Comparison of ENCODE assay signal across 19 mouse cellular contexts in genomic region chr4:64570666-64571065, GRCm38 (mm10).
A peak's percentile ranks its signal among the peaks of the same experiment; 100 is the strongest.
DNase-seq lines count a peak whose midpoint lies in the region; ATAC-seq lines count a peak whose summit lies in the region.
"Had no signal": no experiment of that assay in that cellular context is flagged by ENCODE, and none has a peak within 500 bp of the region (broad histone marks: within the 10 kb centered on the region; RNA-seq: fewer than 3 reads in every experiment).

No protein-coding gene starts in this region.

- H3K4me3 ChIP-seq in forebrain, embryonic 11.5 days (ENCODE audit: low read depth, low read length): no peak overlapping the region
- no peak overlapping the region for H3K4me3 ChIP-seq in forebrain, embryonic 15.5 days
- no peak overlapping the region for H3K4me3 ChIP-seq in embryonic facial prominence, embryonic 10.5 days
- H3K4me3 ChIP-seq: embryonic facial prominence, embryonic 12.5 days; forebrain, embryonic 13.5 days had no signal

- H3K4me1 ChIP-seq in forebrain, embryonic 11.5 days (replicated peaks; ENCODE audit: control insufficient read depth, insufficient read depth, low read length): no peaks in the 10 kb centered on the region; the same call in 1 of the 2 replicates
- H3K4me1 ChIP-seq in forebrain, embryonic 15.5 days: no peaks in the 10 kb centered on the region
- H3K4me1 ChIP-seq in embryonic facial prominence, embryonic 10.5 days: no peaks in the 10 kb centered on the region
- H3K4me1 ChIP-seq: embryonic facial prominence, embryonic 12.5 days; forebrain, embryonic 13.5 days had no signal

- 15% methylated on average over 1 of the region's 1 CpGs for WGBS in forebrain, embryonic 11.5 days
- 11% methylated on average over 1 of the region's 1 CpGs for WGBS in forebrain, embryonic 15.5 days
- WGBS in embryonic facial prominence, embryonic 10.5 days: 33% methylated on average over 1 of the region's 1 CpGs

- no peaks in the 10 kb centered on the region for H3K27me3 ChIP-seq in forebrain, embryonic 11.5 days (ENCODE audit: control insufficient read depth, insufficient read depth, low read length)
- no peaks in the 10 kb centered on the region for H3K27me3 ChIP-seq in forebrain, embryonic 15.5 days
- no peaks in the 10 kb centered on the region for H3K27me3 ChIP-seq in embryonic facial prominence, embryonic 10.5 days (replicated peaks; ENCODE audit: low read depth, poor library complexity, severe bottlenecking)
- H3K27me3 ChIP-seq: embryonic facial prominence, embryonic 12.5 days; forebrain, embryonic 13.5 days had no signal

- no peak overlapping the region for H3K27ac ChIP-seq in forebrain, embryonic 11.5 days (ENCODE audit: low read depth, low read length)
- no peak overlapping the region for H3K27ac ChIP-seq in forebrain, embryonic 15.5 days (replicated peaks)
- H3K27ac ChIP-seq in embryonic facial prominence, embryonic 10.5 days (replicated peaks): no peak overlapping the region
- H3K27ac ChIP-seq: embryonic facial prominence, embryonic 12.5 days; forebrain, embryonic 13.5 days had no signal

- H3K36me3 ChIP-seq in forebrain, embryonic 11.5 days (ENCODE audit: control insufficient read depth, insufficient read depth, low read length): no peaks in the 10 kb centered on the region
- no peaks in the 10 kb centered on the region for H3K36me3 ChIP-seq in forebrain, embryonic 15.5 days
- H3K36me3 ChIP-seq in embryonic facial prominence, embryonic 10.5 days (replicated peaks): no peaks in the 10 kb centered on the region
- H3K36me3 ChIP-seq: embryonic facial prominence, embryonic 12.5 days had no signal

- DNase-seq in embryo, embryonic 9.5 days (ENCODE audit: extremely low spot score): peak; percentile 16
- DNase-seq in embryo, embryonic 11 days: no peak
- DNase-seq in forebrain, embryonic 11.5 days (ENCODE audit: low spot score): peak; percentile 51
- peak; percentile 8 for DNase-seq in embryonic facial prominence, embryonic 10.5 days (ENCODE audit: low spot score)
- DNase-seq in retina, postnatal 1 day: peak; percentile 6
- DNase-seq in spleen, postnatal 36 days (ENCODE audit: low spot score in 2 of 2): no peak
- DNase-seq in cerebellum, postnatal 25 days: no peak
- DNase-seq: adrenal gland, adult 2 months; adrenal gland, postnatal 10 days; adrenal gland, postnatal 25 days; cerebellum, adult 11-12 months; cerebellum, adult 2 months; cerebellum, adult 9-10 months; cerebellum, postnatal 10 days; cerebellum, postnatal 36 days; forebrain, postnatal 0 days had no signal

- H3K9ac ChIP-seq in forebrain, embryonic 11.5 days (ENCODE audit: low read length): no peak overlapping the region
- no peak overlapping the region for H3K9ac ChIP-seq in forebrain, embryonic 15.5 days (replicated peaks)
- H3K9ac ChIP-seq: embryonic facial prominence, embryonic 12.5 days; forebrain, embryonic 13.5 days; forebrain, postnatal 0 days had no signal

- no peaks in the 10 kb centered on the region for H3K9me3 ChIP-seq in forebrain, embryonic 11.5 days (ENCODE audit: control insufficient read depth, low read length)
- no peaks in the 10 kb centered on the region for H3K9me3 ChIP-seq in forebrain, embryonic 15.5 days
- H3K9me3 ChIP-seq in embryonic facial prominence, embryonic 10.5 days: no peaks in the 10 kb centered on the region
- H3K9me3 ChIP-seq: embryonic facial prominence, embryonic 12.5 days; forebrain, embryonic 13.5 days had no signal

- H3K4me2 ChIP-seq in forebrain, embryonic 11.5 days (ENCODE audit: low read depth, low read length, severe bottlenecking): no peak overlapping the region
- no peak overlapping the region for H3K4me2 ChIP-seq in forebrain, embryonic 15.5 days (replicated peaks)
- H3K4me2 ChIP-seq: embryonic facial prominence, embryonic 12.5 days; forebrain, embryonic 13.5 days had no signal

- ATAC-seq in forebrain, embryonic 11.5 days (replicated peaks; ENCODE audit: low FRiP score): peak; percentile 69
- ATAC-seq in forebrain, embryonic 15.5 days (replicated peaks): no peak
- ATAC-seq: forebrain, embryonic 13.5 days; forebrain, postnatal 0 days had no signal

Comparison
In these comparisons a context has a peak if more than half of its experiments do, and no peak if none do; other contexts are left out.
1. DNase-seq: peak in embryo, embryonic 9.5 days (single experiment), forebrain, embryonic 11.5 days (single experiment), embryonic facial prominence, embryonic 10.5 days (single experiment) and retina, postnatal 1 day (single experiment); none in embryo, embryonic 11 days (single experiment), spleen, postnatal 36 days (0 of 2) and cerebellum, postnatal 25 days (0 of 2).